Mouse (Mus musculus) forebrain, embryonic 10.5 days (tissue): ENCODE data around the gene Sult4a1. TPM values are rescaled to one million over a fixed set of nuclear protein-coding genes. Genes with fewer than 3 reads are reported as not detected.

Source experiments
- DNase-seq: peaks from one replicate; pipeline ENCODE4 v3.0.0-alpha.2; 2017; ENCODE audit warnings: low spot score; ENCODE audit errors: extremely low spot score
- H3K27ac ChIP-seq: fragments of 300-500 bp; sonication (generic); 2 replicates; pipeline ENCODE4 v1.5.1; 2016; ENCODE audit warnings: mild to moderate bottlenecking
- H3K27me3 ChIP-seq: fragments of 300-500 bp; sonication (generic); 2 replicates; pipeline ENCODE4 v1.6.1; 2016; ENCODE audit warnings: mild to moderate bottlenecking; ENCODE audit not compliant: poor library complexity, severe bottlenecking
- H3K36me3 ChIP-seq: fragments of 300-500 bp; sonication (generic); replicated peaks from 2 replicates; pipeline ENCODE4 v1.6.1; 2016; ENCODE audit warnings: mild to moderate bottlenecking, moderate library complexity
- H3K4me1 ChIP-seq: fragments of 300-500 bp; sonication (generic); 2 replicates; pipeline ENCODE4 v1.6.1; 2016
- H3K4me3 ChIP-seq: fragments of 300-500 bp; sonication (generic); 2 replicates; pipeline ENCODE4 v1.5.1; 2016; ENCODE audit warnings: mild to moderate bottlenecking, moderate library complexity
- H3K9me3 ChIP-seq: fragments of 300-500 bp; sonication (generic); 2 replicates; pipeline ENCODE4 v1.6.1; 2016; ENCODE audit warnings: mild to moderate bottlenecking, moderate library complexity
- WGBS: fragments of 180-500 bp; shearing (Covaris S2); methylation state at CpG from one replicate; pipeline ENCODE4 v1.1.7; 2016; 5-methylcytosine and 5-hydroxymethylcytosine counted together
- polyA plus RNA-seq: library from polyadenylated mRNA; unstranded; fragments of >200 nt; fragmentation: Nextera tagmentation; extraction: Ambion mirVana; gene quantifications from 2 replicates; pipeline ENCODE4 v1.2.1, GENCODE M21; 2016

Gene Sult4a1
- polyA plus RNA-seq, 1 experiment from 2014 or later, result 9.3 TPM

DNA sequence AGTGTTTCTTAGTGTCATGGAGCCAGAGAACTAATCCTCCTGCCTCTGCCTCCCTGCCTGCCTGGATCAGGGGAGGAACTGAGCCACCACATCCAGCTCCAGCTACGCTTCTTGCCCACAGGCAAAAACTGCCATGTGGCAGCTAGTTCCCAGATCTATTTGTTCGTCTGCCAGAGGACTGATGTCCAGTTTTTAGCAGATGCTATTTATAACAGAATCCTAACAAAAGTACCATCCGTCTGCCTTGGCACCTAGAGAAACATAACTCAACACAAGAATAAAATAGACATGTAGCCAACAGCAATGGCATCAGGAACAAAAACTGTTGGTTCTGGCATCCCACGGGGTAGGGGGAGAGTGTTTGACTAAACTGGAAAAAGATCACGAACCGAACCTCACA is 46.7 kb downstream of the Sult4a1 start:
- peaks cover 16% of the 10 kb centered on the region for H3K27me3 ChIP-seq
- WGBS, result 89% methylated on average over 6 of the region's 6 CpGs

DNA sequence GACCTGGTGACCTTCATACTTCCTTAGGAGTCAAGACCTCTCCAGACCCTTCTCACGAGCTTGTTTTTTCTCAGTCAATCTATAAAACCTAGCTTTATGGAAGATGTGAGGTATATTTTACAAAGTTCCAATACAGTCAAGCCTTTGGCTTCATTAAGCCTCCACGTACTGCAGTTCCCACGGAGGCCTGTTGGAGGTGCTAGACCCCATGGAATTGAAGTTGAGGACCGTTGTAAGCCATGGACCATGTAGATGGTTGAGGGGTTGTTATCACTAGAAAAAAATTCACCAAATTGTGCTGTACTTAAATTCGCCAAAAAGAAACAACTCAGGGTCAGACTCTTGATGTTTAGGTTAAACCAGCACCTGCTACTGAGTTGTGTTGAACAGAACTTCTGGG is 49.5 kb downstream of the Sult4a1 start:
- Histone ChIP-seq H3K9me3 (no peaks in the 10 kb centered on the region), H3K27me3 (peaks cover 12% of the 10 kb centered on the region), H3K36me3 (no peaks in the 10 kb centered on the region), H3K4me3 (no peak overlapping the region), H3K27ac (no peak overlapping the region), H3K4me1 (peaks cover 8% of the 10 kb centered on the region; the same call in 1 of the 2 replicates)
- WGBS, result 80% methylated on average over 5 of the region's 5 CpGs
- no peak for DNase-seq

More for the DNA sequence above, 46.7 kb downstream of the Sult4a1 start:
- H3K4me3 ChIP-seq, result no peak overlapping the region
- peaks cover 5% of the 10 kb centered on the region; the same call in 1 of the 2 replicates for H3K4me1 ChIP-seq
- no peaks in the 10 kb centered on the region for H3K9me3 ChIP-seq
- H3K27ac ChIP-seq, result no peak overlapping the region
- H3K36me3 ChIP-seq, result no peaks in the 10 kb centered on the region
- DNase-seq, result no peak

DNA sequence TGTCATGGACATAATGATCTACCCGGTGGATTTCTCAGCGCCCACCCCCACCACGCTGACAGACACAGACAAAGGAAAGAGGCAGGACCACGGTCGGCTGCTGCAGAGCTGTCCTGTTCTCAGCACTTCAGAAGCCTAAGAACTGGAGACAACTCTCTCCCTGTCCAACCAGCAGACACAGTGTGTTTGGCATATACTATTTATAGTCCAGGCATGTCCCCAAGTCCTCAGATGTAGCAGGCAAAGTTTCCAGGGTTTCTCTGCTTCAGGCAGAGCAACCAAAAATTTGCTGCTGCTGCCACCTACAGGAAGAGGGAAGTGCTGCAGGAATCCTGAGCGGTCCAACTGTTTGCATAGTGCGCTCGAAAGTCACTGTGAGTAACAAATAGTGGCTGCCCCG is 51.7 kb downstream of the Sult4a1 start:
- no peak overlapping the region for H3K27ac ChIP-seq
- 42% methylated on average over 9 of the region's 9 CpGs for WGBS

DNA sequence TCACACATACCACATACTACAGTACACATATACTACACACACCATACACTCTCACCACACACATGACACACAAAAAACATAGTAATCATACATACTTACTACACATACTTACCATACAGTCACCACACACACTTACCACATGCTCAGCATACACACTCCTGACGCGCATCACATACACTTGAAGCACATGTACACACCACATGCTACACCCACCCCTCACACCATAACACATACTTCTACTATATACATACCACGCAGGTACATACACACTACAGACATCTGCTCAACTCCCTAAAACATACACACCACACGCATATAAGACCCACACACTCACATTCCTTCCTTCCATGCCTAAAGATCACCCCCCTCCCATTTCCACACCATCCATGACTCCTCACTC is 52.3 kb downstream of the Sult4a1 start:
- Histone ChIP-seq H3K36me3 (no peaks in the 10 kb centered on the region), H3K27me3 (peaks cover 12% of the 10 kb centered on the region), H3K4me3 (no peak overlapping the region), H3K9me3 (no peaks in the 10 kb centered on the region), H3K27ac (no peak overlapping the region), H3K4me1 (peaks cover 18% of the 10 kb centered on the region)
- DNase-seq, result no peak
- WGBS, result 96% methylated on average over 4 of the region's 4 CpGs

More for the DNA sequence above, 51.7 kb downstream of the Sult4a1 start:
- Histone ChIP-seq H3K9me3 (no peaks in the 10 kb centered on the region), H3K27me3 (peaks cover 12% of the 10 kb centered on the region), H3K4me1 (peaks cover 18% of the 10 kb centered on the region), H3K36me3 (no peaks in the 10 kb centered on the region), H3K4me3 (no peak overlapping the region)
- DNase-seq, result peak; percentile 77

DNA sequence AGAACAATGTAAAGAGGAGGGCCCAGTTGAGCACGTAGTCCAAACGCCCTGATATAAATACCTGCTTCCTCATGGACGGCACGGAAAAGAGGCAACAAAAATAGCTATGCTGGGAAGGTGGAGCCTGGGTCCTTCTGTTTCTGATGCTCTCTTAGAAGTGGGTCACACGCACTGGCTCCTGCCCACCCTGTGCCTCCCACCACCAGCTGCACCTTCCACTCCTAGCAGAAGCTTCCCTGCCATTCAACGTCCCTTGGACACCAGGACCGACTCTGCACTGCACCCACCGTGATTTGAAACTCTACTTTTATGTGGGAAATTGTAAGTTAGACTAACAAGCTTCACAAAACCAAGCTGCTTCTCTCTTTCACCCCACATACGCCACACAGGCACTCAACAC is 53.2 kb downstream of the Sult4a1 start:
- 89% methylated on average over 9 of the region's 9 CpGs for WGBS
- H3K9me3 ChIP-seq, result no peaks in the 10 kb centered on the region

DNA sequence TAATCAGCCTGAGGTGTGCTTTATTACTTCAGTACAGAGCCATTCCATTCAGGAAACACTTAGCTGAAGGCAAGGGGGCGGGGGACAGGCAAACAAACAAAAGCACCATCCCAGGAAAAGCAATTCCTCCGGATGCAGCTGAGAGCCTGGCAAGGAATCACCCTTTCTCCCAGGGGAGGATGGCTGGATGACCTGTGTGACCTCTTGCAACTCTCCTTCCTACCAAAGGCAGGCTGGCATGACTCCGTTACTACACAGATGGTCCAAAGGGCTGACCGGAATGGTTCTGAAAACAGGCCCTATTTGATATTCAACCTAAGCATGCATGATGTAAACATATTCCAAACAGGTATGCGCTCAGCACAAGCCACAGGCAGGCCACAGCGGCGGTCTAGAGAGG is 56.0 kb downstream of the Sult4a1 start:
- no peak overlapping the region for H3K27ac ChIP-seq
- DNase-seq, result no peak
- 60% methylated on average over 7 of the region's 7 CpGs for WGBS

More for the DNA sequence above, 53.2 kb downstream of the Sult4a1 start:
- peaks cover 18% of the 10 kb centered on the region for H3K4me1 ChIP-seq
- DNase-seq, result no peak
- H3K27me3 ChIP-seq, result peaks cover 12% of the 10 kb centered on the region
- no peak overlapping the region for H3K4me3 ChIP-seq
- H3K27ac ChIP-seq, result no peak overlapping the region
- no peaks in the 10 kb centered on the region for H3K36me3 ChIP-seq

GRCm38 (mm10) chr15:84045562-84045961 is 60.0 kb downstream of the Sult4a1 start:
- Histone ChIP-seq H3K27ac (no peak overlapping the region), H3K36me3 (no peaks in the 10 kb centered on the region), H3K4me1 (peaks cover 10% of the 10 kb centered on the region), H3K27me3 (no peaks in the 10 kb centered on the region), H3K9me3 (peaks cover 8% of the 10 kb centered on the region), H3K4me3 (no peak overlapping the region)
- whole genome bisulfite sequencing, result 92% methylated on average over 6 of the region's 6 CpGs
- no peak for DNase-seq

More for the DNA sequence above, 56.0 kb downstream of the Sult4a1 start:
- H3K36me3 ChIP-seq, result no peaks in the 10 kb centered on the region
- H3K4me3 ChIP-seq, result no peak overlapping the region
- peaks cover 18% of the 10 kb centered on the region for H3K4me1 ChIP-seq
- H3K27me3 ChIP-seq, result peaks cover 5% of the 10 kb centered on the region
- peaks cover 5% of the 10 kb centered on the region for H3K9me3 ChIP-seq

- H3K36me3 ChIP-seq, result no peaks in the 10 kb centered on the region
- H3K4me1 ChIP-seq, result no peaks in the 10 kb centered on the region
- H3K4me3 ChIP-seq, result no peak overlapping the region
- H3K27me3 ChIP-seq, result no peaks in the 10 kb centered on the region
- 92% methylated on average over 5 of the region's 5 CpGs for WGBS
- no peak overlapping the region for H3K27ac ChIP-seq
- H3K9me3 ChIP-seq, result no peaks in the 10 kb centered on the region
- no peak for DNase-seq
These were observed 68.5 kb downstream of the Sult4a1 start for GRCm38 (mm10) chr15:84037067-84037466.

Other genes with a start within 250 kb of the Sult4a1 start
- gene Efcab6, start 40.4 kb downstream of the Sult4a1 start, polyA plus RNA-seq, result 0.19 and 0.23 TPM in 2 replicates
- not detected in 2 replicates for gene Pnpla5, start 17.4 kb upstream of the Sult4a1 start, polyA plus RNA-seq
- gene Pnpla3, start 62.1 kb upstream of the Sult4a1 start, polyA plus RNA-seq, result 1.5 and 1.8 TPM in 2 replicates
- 112 and 113 TPM in 2 replicates for gene Samm50, start 86.5 kb upstream of the Sult4a1 start, polyA plus RNA-seq
- 3.3 and 4.4 TPM in 2 replicates for gene Parvb, start 126.3 kb upstream of the Sult4a1 start, polyA plus RNA-seq
- 1.0 TPM in 2 replicates for gene Parvg, start 218.3 kb upstream of the Sult4a1 start, polyA plus RNA-seq